Mouse (Mus musculus): ENCODE data around the gene Dusp13. TPM values are rescaled to one million over a fixed set of nuclear protein-coding genes. Genes with fewer than 3 reads are reported as not detected.

Dusp13 gene
- polyA plus RNA-seq (2014; fragmentation: Illumina TruSeq; extraction: RNeasy Lipid Tissue Mini Kit (QIAGEN cat#74804); ENCODE audit: low read depth, low replicate concordance): not detected

GRCm38 (mm10) chr14:21750881-21751542, at the start of gene Dusp13:
Dusp13 (minus strand) TSS chr14:21751181.

GRCm38 (mm10) chr14:21750008-21750880, 737 bp downstream of the Dusp13 start, which contains the start of gene Samd8:
Samd8 (plus strand) TSS chr14:21750531.

GRCm38 (mm10) chr14:21714486-21714885, 36.5 kb downstream of the Dusp13 start, which contains the start of gene Dupd1:
Dupd1 (minus strand) TSS chr14:21714576.

Other genes starting within 250 kb of the Dusp13 start
- gene Dupd1, start 36.6 kb downstream of the Dusp13 start, polyA plus RNA-seq (2014; fragmentation: Illumina TruSeq; extraction: RNeasy Lipid Tissue Mini Kit (QIAGEN cat#74804); ENCODE audit: low read depth, low replicate concordance): not detected
- gene Samd8, start 650 bp downstream of the Dusp13 start, polyA plus RNA-seq (2014; fragmentation: Illumina TruSeq; extraction: RNeasy Lipid Tissue Mini Kit (QIAGEN cat#74804); ENCODE audit: low read depth, low replicate concordance): 43.0 TPM
- gene Vdac2, start 74.1 kb upstream of the Dusp13 start, polyA plus RNA-seq (2014; fragmentation: Illumina TruSeq; extraction: RNeasy Lipid Tissue Mini Kit (QIAGEN cat#74804); ENCODE audit: low read depth, low replicate concordance): 429 TPM
- not detected for gene Comtd1, start 97.8 kb upstream of the Dusp13 start, polyA plus RNA-seq (2014; fragmentation: Illumina TruSeq; extraction: RNeasy Lipid Tissue Mini Kit (QIAGEN cat#74804); ENCODE audit: low read depth, low replicate concordance)
- 78.3 TPM for gene Zfp503, start 238.4 kb upstream of the Dusp13 start, polyA plus RNA-seq (2014; fragmentation: Illumina TruSeq; extraction: RNeasy Lipid Tissue Mini Kit (QIAGEN cat#74804); ENCODE audit: low read depth, low replicate concordance)

Data from kidney, adult 10 weeks (tissue).